Mouse (Mus musculus) forebrain, embryonic 12.5 days (tissue): ENCODE measurements at regions not wholly inside any gene's neighbourhood (a gene's known extent, or its start where the extent isn't known, plus 50 kb on each side); places are given as distances from the start of the nearest gene placed in this dataset.
A peak's percentile ranks its signal among the peaks of the same experiment; 100 is the strongest.

Source experiments
- ATAC-seq: fragments of 200-750 bp; cut with Nextera tagmentation; 2 replicates; pipeline ENCODE4 v1.8.0; 2017; ENCODE audit warnings: moderate TSS enrichment; ENCODE audit not compliant: low FRiP score
- H3K27ac ChIP-seq: fragments of 300-500 bp; sonication (generic); 2 replicates; pipeline ENCODE4 v1.5.1; 2016; ENCODE audit warnings: mild to moderate bottlenecking
- H3K27me3 ChIP-seq: fragments of 300-500 bp; sonication (generic); 2 replicates; pipeline ENCODE4 v1.6.1; 2016; ENCODE audit warnings: mild to moderate bottlenecking
- H3K36me3 ChIP-seq: fragments of 300-500 bp; sonication (generic); replicated peaks from 2 replicates; pipeline ENCODE4 v1.6.1; 2016; ENCODE audit warnings: mild to moderate bottlenecking
- H3K4me1 ChIP-seq: fragments of 300-500 bp; sonication (generic); 2 replicates; pipeline ENCODE4 v1.6.1; 2016
- H3K4me2 ChIP-seq: fragments of 300-500 bp; sonication (generic); 2 replicates; pipeline ENCODE4 v1.6.1; 2016; ENCODE audit warnings: mild to moderate bottlenecking, moderate library complexity
- H3K4me3 ChIP-seq: fragments of 300-500 bp; sonication (generic); replicated peaks from 2 replicates; pipeline ENCODE4 v1.5.1; 2016; ENCODE audit warnings: mild to moderate bottlenecking
- H3K9ac ChIP-seq: fragments of 300-500 bp; sonication (generic); 2 replicates; pipeline ENCODE4 v1.6.1; 2016; ENCODE audit warnings: mild to moderate bottlenecking
- H3K9me3 ChIP-seq: fragments of 300-500 bp; sonication (generic); 2 replicates; pipeline ENCODE4 v1.6.1; 2016
- WGBS: fragments of 180-500 bp; shearing (Covaris S2); methylation state at CpG from one replicate; pipeline ENCODE4 v1.1.7; 2016; 5-methylcytosine and 5-hydroxymethylcytosine counted together

DNA sequence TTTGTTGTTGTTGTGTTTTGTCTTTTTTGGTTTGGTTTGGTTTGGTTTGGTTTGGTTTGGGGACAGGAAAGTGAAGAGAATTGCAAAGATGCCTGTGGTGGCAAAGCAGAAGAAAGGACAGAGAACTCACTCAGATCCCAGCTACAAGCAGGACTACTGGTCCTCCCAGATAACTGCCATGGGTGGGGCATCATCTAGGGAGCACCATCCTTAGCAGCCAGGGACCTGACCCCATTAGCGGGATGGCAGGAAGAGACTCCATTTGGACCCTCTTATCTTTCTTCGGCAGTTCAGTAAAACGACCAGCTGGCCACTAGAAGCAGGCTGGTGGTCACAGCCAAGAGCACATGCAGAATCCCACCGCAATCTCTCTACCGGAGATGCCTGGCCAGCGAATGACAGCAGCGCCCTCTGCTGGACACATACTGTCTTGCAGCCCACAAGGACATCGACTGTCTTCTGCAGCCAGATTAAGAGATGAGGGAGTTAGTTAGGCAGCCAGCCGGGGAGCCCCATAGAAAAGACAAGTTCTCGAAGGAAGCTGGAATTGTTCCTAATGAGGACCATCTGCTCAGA, 119.8 kb downstream of the Gm9195 start:
- Histone ChIP-seq H3K27ac (no peak overlapping the region), H3K9ac (no peak overlapping the region), H3K4me3 (no peak overlapping the region), H3K27me3 (0 out of 2 replicates have a peak, but pooled peaks cover 4% of the 10 kb centered on the region), H3K36me3 (no peaks in the 10 kb centered on the region), H3K9me3 (no peaks in the 10 kb centered on the region), H3K4me1 (peaks cover 2% of the 10 kb centered on the region; the same call in 1 of the 2 replicates), H3K4me2 (peak overlapping the region; percentile 22; the same call in 1 of the 2 replicates)
- ATAC-seq, result peak; percentile 75
- WGBS, result 13% methylated on average over 10 of the region's 10 CpGs

DNA sequence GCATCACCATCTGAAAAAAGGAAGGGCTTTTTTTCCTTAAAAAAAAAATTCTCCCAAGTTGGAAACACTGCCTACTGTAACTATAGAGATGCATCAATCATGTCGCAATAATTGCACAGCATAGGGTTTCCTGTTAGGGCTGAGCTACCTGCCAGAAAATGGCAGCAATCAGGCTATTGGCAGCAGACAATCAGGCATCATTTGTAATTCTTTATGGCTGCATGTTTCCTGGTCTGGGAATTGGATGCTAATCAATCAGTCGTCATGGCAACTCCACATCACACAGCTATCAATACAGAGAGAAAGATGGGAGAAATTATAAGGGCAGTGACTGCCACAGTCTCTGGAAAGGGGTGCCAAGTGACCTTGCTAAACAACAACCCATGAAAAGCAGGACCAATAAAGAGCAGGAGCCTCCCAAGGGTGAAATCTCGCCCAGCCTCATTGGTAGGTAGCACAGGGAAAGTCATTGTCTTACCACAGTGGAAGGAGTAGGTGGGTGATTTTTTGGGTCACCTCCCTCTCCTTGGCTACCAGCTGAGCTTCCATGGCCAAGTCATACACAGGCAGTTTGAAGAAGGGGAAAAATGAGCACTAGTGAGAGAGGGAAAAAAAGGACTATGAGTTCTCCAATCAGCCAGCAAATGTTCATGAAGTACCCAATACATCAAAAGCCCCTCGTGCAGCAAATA, 130.7 kb downstream of the Gm9195 start:
- H3K9me3 ChIP-seq, result no peaks in the 10 kb centered on the region
- H3K4me3 ChIP-seq, result no peak overlapping the region
- no peak overlapping the region for H3K27ac ChIP-seq
- no peaks in the 10 kb centered on the region for H3K36me3 ChIP-seq
- H3K4me1 ChIP-seq, result no peaks in the 10 kb centered on the region
- no peaks in the 10 kb centered on the region for H3K27me3 ChIP-seq
- WGBS, result 82% methylated on average over 4 of the region's 4 CpGs
- H3K4me2 ChIP-seq, result no peak overlapping the region
- ATAC-seq, result no peak
- H3K9ac ChIP-seq, result no peak overlapping the region

DNA sequence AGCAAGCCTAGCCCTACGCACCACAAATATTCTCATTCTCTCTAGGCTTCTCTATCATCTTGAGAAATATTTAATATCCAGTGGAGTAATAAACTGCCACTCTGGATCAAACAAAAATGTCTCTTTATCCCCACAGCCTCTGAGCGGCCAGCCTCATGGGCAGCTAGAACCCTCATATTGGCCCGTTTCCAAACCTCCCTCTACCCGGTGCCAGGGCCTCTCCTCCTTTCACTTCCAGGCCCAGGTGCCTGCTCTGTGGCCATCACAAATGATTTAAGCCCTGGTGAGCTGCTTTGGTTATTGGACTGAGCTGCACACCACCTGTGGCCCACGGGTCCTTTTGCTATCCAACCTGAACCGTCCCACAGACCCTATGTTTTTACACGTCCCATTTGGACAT, 131.5 kb downstream of the Gm9195 start:
- Histone ChIP-seq H3K4me1 (no peaks in the 10 kb centered on the region), H3K36me3 (no peaks in the 10 kb centered on the region), H3K27me3 (no peaks in the 10 kb centered on the region), H3K4me3 (no peak overlapping the region), H3K4me2 (no peak overlapping the region), H3K9ac (no peak overlapping the region), H3K9me3 (no peaks in the 10 kb centered on the region), H3K27ac (no peak overlapping the region)
- WGBS, result 89% methylated on average over 7 of the region's 7 CpGs
- no peak for ATAC-seq

DNA sequence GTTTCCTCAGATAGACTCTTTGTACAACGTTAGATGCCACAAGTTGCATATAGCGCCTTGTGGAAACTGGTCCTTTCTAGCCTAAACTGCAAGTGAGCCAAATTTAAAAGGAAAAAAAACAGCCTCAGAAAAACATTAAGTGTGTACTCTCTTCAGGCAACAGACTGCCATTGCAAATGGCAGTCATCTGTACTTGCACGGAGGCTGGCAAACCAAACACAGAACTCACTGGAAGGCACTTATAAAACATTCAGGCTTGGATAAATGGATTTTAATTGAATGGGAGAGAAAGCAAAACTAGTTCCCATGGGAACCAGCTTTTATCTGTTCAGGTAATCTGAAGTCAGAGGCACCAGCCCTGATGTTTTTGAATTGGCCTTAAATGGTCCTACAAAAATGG, 133.7 kb downstream of the Gm9195 start:
- H3K9ac ChIP-seq, result no peak overlapping the region
- no peak overlapping the region for H3K27ac ChIP-seq
- WGBS, result 90% methylated on average over 3 of the region's 3 CpGs
- H3K9me3 ChIP-seq, result no peaks in the 10 kb centered on the region
- H3K4me3 ChIP-seq, result no peak overlapping the region
- H3K27me3 ChIP-seq, result no peaks in the 10 kb centered on the region
- H3K36me3 ChIP-seq, result no peaks in the 10 kb centered on the region
- ATAC-seq, result no peak
- H3K4me1 ChIP-seq, result no peaks in the 10 kb centered on the region
- H3K4me2 ChIP-seq, result no peak overlapping the region

DNA sequence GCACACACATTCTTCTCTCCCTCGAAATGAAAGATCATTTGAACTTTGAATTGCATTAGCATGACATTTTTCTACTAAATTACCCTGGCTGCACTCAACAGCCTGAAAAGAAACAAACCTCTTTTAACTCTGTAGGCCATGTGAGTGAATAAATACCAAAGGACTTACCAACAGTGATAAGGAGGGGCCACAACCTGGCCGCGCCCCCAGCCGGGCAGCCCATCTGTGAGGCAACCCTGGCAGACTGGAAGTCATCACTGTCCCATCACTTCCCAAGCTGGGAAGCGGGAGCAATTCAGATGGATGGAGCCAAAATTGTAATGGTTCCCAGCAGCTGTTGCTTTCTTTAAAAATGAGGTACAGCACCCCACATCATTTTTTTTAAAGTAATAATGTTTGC, 149.5 kb downstream of the Gm9195 start:
- H3K4me1 ChIP-seq, result peaks cover 9% of the 10 kb centered on the region; the same call in 1 of the 2 replicates
- no peak for ATAC-seq
- peak overlapping the region; percentile 2; the same call in 1 of the 2 replicates for H3K4me2 ChIP-seq
- WGBS, result 52% methylated on average over 5 of the region's 5 CpGs
- H3K27me3 ChIP-seq, result no peaks in the 10 kb centered on the region
- no peaks in the 10 kb centered on the region for H3K36me3 ChIP-seq
- H3K27ac ChIP-seq, result no peak overlapping the region
- no peak overlapping the region for H3K4me3 ChIP-seq
- H3K9ac ChIP-seq, result no peak overlapping the region
- H3K9me3 ChIP-seq, result no peaks in the 10 kb centered on the region

DNA sequence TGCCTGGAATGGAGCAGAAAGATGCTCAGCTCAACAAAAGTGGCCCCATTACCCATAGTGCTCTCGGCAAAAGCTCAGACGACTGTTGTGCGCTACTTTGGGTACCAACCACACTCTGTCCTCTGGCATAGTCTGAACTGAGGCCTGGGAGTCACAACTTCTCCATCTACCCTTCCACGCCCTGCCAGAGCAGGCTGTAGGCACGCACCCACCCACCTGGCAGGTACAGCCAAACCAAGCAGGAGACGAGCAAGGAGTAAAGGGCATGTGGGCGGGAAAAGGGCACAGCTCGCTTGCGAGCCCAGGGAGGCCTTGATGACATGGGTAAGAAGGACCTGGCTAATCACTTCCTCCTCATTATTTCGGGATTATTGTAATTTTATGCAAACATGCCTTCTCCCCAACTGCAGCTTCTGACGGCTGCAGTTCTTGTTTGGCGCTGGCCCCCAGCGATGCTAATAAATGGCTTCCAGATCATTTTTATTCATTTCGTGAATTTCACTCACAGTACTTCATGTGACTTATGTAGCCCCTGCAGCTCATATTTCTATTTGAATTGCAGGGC, 150.0 kb downstream of the Gm9195 start:
- Histone ChIP-seq H3K9me3 (no peaks in the 10 kb centered on the region), H3K4me2 (peak overlapping the region; percentile 2; the same call in 1 of the 2 replicates), H3K4me3 (no peak overlapping the region), H3K27me3 (no peaks in the 10 kb centered on the region), H3K9ac (no peak overlapping the region), H3K27ac (no peak overlapping the region), H3K4me1 (peaks cover 9% of the 10 kb centered on the region; the same call in 1 of the 2 replicates), H3K36me3 (no peaks in the 10 kb centered on the region)
- 46% methylated on average over 14 of the region's 14 CpGs for WGBS
- ATAC-seq, result no peak

DNA sequence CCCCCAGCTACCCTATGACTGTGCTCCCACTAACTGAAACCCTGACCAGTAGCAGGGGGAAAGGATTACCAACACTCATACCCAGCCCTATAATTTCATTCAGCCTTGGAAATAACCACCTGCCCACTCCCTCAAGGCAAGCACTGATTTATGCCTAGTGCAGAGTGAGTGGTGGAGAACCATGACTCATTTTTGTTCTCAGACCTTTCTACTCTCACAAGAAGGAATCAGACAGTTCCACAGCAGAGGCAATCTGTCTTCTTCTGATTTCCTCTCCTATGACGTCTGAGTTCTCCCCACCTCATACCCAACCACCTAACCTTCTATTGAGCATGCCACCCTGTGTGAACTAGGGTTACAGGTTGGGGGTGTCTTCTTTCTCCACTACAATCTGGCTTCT, 153.6 kb downstream of the Gm9195 start:
- no peaks in the 10 kb centered on the region for H3K27me3 ChIP-seq
- H3K9ac ChIP-seq, result no peak overlapping the region
- WGBS, result 94% methylated on average over 1 of the region's 1 CpGs
- no peak overlapping the region for H3K4me2 ChIP-seq
- H3K4me1 ChIP-seq, result peaks cover 9% of the 10 kb centered on the region; the same call in 1 of the 2 replicates
- H3K27ac ChIP-seq, result no peak overlapping the region
- H3K9me3 ChIP-seq, result no peaks in the 10 kb centered on the region
- ATAC-seq, result no peak
- H3K36me3 ChIP-seq, result no peaks in the 10 kb centered on the region
- H3K4me3 ChIP-seq, result no peak overlapping the region

DNA sequence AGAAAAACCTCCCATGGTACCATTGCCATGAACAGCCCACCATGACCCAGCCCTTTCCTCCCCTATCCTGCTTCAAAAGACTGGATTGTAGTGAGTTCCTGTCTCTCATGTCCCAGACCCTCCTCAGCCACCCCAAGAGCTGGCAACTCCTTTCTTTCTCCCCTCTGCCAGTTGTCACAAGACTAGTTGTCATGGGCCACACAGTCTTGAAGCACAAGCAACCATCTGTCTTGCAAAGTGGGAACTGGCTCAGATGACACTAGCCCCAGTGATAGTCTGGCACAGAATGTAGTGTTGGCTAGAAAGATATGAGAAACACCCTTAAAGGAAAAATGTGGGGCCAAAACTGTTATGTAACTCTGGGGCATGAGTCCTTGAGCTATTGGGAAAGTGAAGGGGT, 187.8 kb downstream of the Gm9195 start:
- H3K9me3 ChIP-seq, result no peaks in the 10 kb centered on the region
- H3K4me2 ChIP-seq, result no peak overlapping the region
- no peaks in the 10 kb centered on the region for H3K27me3 ChIP-seq
- H3K4me1 ChIP-seq, result no peaks in the 10 kb centered on the region
- ATAC-seq, result no peak
- H3K9ac ChIP-seq, result no peak overlapping the region
- no peaks in the 10 kb centered on the region for H3K36me3 ChIP-seq
- H3K27ac ChIP-seq, result no peak overlapping the region
- no peak overlapping the region for H3K4me3 ChIP-seq

DNA sequence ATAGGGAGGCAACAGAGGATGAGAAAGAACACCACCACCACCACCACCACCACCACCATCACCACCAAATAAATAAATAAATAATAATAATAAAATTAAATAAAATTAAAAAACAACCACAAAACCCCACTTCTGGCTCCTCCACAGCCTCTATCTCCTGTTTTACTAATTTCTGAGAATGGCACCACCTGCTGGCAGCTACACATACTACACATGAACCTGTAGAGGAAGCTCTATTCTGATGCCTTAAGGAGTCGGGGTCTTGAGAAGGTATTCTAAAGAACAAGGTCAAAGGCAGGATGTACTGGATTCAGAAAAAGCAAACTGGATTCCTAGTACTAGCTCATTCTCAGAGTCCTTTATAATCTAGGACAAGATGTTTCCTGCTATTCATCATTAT, 191.6 kb downstream of the Gm9195 start:
- WGBS, result 63% methylated on average over 1 of the region's 1 CpGs
- no peaks in the 10 kb centered on the region for H3K9me3 ChIP-seq
- ATAC-seq, result no peak
- H3K4me1 ChIP-seq, result no peaks in the 10 kb centered on the region
- H3K36me3 ChIP-seq, result no peaks in the 10 kb centered on the region
- no peak overlapping the region for H3K4me3 ChIP-seq
- H3K27me3 ChIP-seq, result no peaks in the 10 kb centered on the region
- no peak overlapping the region for H3K4me2 ChIP-seq
- H3K9ac ChIP-seq, result no peak overlapping the region
- no peak overlapping the region for H3K27ac ChIP-seq

DNA sequence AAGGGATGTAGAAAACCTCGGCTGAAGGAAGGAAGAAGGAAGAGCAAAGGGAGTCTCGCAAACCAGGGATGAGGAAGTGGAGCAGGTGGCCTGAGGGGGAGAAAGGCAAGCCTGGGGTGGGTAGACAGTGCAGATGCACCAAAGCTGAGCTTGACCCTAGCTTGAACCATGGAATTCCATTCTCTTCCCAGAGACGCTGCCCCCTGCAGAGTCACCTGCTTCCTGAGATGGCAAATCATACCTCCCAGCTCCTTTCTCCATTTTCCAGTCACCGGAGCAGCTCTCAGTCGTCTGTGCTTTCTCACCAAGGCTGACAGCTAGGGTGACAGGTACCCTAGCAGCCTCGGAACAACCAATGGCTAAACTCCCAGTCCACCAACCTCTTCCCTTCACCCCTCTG, 197.0 kb downstream of the Gm9195 start:
- no peak overlapping the region for H3K9ac ChIP-seq
- no peaks in the 10 kb centered on the region for H3K9me3 ChIP-seq
- no peak overlapping the region for H3K4me2 ChIP-seq
- no peak overlapping the region for H3K27ac ChIP-seq
- H3K36me3 ChIP-seq, result no peaks in the 10 kb centered on the region
- peaks cover 7% of the 10 kb centered on the region; the same call in 1 of the 2 replicates for H3K27me3 ChIP-seq
- 35% methylated on average over 6 of the region's 6 CpGs for WGBS
- H3K4me3 ChIP-seq, result no peak overlapping the region
- no peak for ATAC-seq
- no peaks in the 10 kb centered on the region for H3K4me1 ChIP-seq

DNA sequence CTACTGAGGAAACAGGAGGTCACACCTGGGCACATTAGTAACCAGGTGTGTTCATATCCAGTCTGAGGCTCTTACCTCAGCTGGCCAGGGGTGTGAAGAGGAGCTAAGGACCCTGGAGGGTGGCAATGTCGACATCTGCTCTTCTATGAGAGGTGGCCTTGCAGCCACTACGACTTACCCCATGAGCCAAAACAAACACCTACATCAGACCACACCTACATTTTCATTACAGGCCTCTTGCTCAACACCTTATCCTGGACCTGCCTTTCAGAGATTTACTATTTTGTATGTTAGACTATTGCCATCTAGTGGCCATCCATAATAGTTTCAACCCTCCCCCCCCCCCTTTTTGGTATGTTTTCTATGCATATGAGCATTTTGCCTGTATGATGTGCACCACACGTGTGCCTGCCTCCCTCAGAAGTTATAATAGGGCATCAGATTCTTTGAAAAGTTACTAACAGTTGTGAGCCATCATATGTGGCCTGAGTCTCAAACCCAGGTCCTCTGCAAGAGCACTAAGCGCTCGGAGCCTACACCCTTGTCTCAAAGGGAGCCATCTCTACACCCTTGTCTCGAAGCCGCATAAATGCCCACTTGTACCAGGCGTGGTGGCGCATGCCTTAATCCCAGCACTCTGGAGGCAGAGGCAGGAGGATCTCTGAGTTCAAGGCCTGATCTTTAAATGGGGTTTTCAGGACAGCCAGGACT, 197.8 kb downstream of the Gm9195 start:
- H3K27me3 ChIP-seq, result peaks cover 7% of the 10 kb centered on the region; the same call in 1 of the 2 replicates
- peak; percentile 51; the same call in 1 of the 2 replicates for ATAC-seq
- no peak overlapping the region for H3K4me3 ChIP-seq
- H3K9ac ChIP-seq, result no peak overlapping the region
- H3K4me1 ChIP-seq, result no peaks in the 10 kb centered on the region
- no peaks in the 10 kb centered on the region for H3K36me3 ChIP-seq
- H3K27ac ChIP-seq, result no peak overlapping the region
- H3K4me2 ChIP-seq, result no peak overlapping the region
- WGBS, result 65% methylated on average over 9 of the region's 9 CpGs
- no peaks in the 10 kb centered on the region for H3K9me3 ChIP-seq

DNA sequence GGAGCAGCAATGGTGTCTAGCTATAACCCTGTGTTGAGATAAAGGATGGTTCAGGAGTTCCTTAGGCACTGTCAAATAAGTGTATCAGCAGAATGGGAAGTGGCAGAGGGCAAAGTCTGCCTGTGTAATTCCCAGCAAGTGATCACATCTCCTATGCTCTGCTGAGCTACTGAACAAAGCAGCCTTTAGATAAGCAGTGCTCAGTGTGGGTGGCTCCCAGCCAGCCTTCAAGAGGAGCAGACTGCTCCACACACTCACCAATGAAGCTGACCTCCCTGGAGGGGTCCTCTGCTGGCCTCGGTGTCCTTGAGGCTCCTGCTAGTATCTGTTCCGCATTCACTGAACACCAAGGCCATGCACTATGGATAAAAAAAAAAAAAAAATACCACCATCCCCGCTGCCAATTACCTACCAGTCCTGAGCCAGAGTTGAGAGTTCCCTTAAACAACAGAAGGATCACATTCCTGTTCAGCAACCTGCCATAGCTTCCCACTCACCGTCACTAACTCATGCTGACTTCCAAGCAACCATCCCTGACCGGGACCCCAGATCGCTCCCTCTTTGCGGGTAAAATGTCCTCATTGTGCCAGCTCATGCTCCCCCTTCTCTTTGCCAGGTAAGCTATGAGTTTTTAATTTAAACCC, 198.9 kb downstream of the Gm9195 start:
- ATAC-seq, result 0 out of 2 replicates have a peak, but pooled peaks have one; percentile 51
- H3K4me2 ChIP-seq, result no peak overlapping the region
- 75% methylated on average over 7 of the region's 7 CpGs for whole genome bisulfite sequencing
- H3K4me3 ChIP-seq, result no peak overlapping the region
- peaks cover 7% of the 10 kb centered on the region; the same call in 1 of the 2 replicates for H3K27me3 ChIP-seq
- H3K36me3 ChIP-seq, result no peaks in the 10 kb centered on the region
- H3K9me3 ChIP-seq, result no peaks in the 10 kb centered on the region
- H3K4me1 ChIP-seq, result no peaks in the 10 kb centered on the region
- H3K9ac ChIP-seq, result no peak overlapping the region
- H3K27ac ChIP-seq, result no peak overlapping the region
